Mouse (Mus musculus): ENCODE data around the gene Fscn1. TPM values are rescaled to one million over a fixed set of nuclear protein-coding genes. Genes with fewer than 3 reads are reported as not detected.

The Fscn1 gene
- polyA plus RNA-seq, 1 experiment, result 27.3 TPM

GRCm38 (mm10) chr5:142936336-142936719 is 23.8 kb upstream of the Fscn1 start:
- Histone ChIP-seq H3K27ac (ENCODE audit: control insufficient read depth, insufficient read depth, low read depth, low read length) (no peak overlapping the region), H3K36me3 (ENCODE audit: control insufficient read depth, insufficient read depth, low read length) (no peaks in the 10 kb centered on the region), H3K27me3 (ENCODE audit: control insufficient read depth, insufficient read depth, low read length) (no peaks in the 10 kb centered on the region), H3K4me3 (ENCODE audit: control insufficient read depth, low read depth, low read length) (no peak overlapping the region), H3K4me1 (ENCODE audit: control insufficient read depth, insufficient read depth, low read length) (peaks cover 9% of the 10 kb centered on the region)
- TF ChIP-seq CTCF (IDR thresholded peaks at IDR 0.05; ENCODE audit: control insufficient read depth, insufficient read depth, insufficient replicate concordance, low read depth, low read length) (peak; percentile 99), POLR2A (IDR thresholded peaks at IDR 0.05; ENCODE audit: control insufficient read depth, low read depth, low read length) (no peak)

- H3K27ac ChIP-seq (ENCODE audit: control insufficient read depth, insufficient read depth, low read depth, low read length), result no peak overlapping the region
- H3K36me3 ChIP-seq (ENCODE audit: control insufficient read depth, insufficient read depth, low read length), result no peaks in the 10 kb centered on the region
- no peaks in the 10 kb centered on the region for H3K27me3 ChIP-seq (ENCODE audit: control insufficient read depth, insufficient read depth, low read length)
- peaks cover 9% of the 10 kb centered on the region for H3K4me1 ChIP-seq (ENCODE audit: control insufficient read depth, insufficient read depth, low read length)
- no peak overlapping the region for H3K4me3 ChIP-seq (ENCODE audit: control insufficient read depth, low read depth, low read length)
- TF ChIP-seq POLR2A (IDR thresholded peaks at IDR 0.05; ENCODE audit: control insufficient read depth, low read depth, low read length) (no peak), CTCF (IDR thresholded peaks at IDR 0.05; ENCODE audit: control insufficient read depth, insufficient read depth, insufficient replicate concordance, low read depth, low read length) (no peak)
Measured at GRCm38 (mm10) chr5:142937956-142938727, 22.0 kb upstream of the Fscn1 start.

GRCm38 (mm10) chr5:142940393-142940792 is 19.8 kb upstream of the Fscn1 start:
- Histone ChIP-seq H3K27me3 (ENCODE audit: control insufficient read depth, insufficient read depth, low read length) (no peaks in the 10 kb centered on the region), H3K27ac (ENCODE audit: control insufficient read depth, insufficient read depth, low read depth, low read length) (no peak overlapping the region), H3K4me3 (ENCODE audit: control insufficient read depth, low read depth, low read length) (no peak overlapping the region), H3K36me3 (ENCODE audit: control insufficient read depth, insufficient read depth, low read length) (no peaks in the 10 kb centered on the region), H3K4me1 (ENCODE audit: control insufficient read depth, insufficient read depth, low read length) (peaks cover 9% of the 10 kb centered on the region)
- TF ChIP-seq CTCF (IDR thresholded peaks at IDR 0.05; ENCODE audit: control insufficient read depth, insufficient read depth, insufficient replicate concordance, low read depth, low read length) (peak; percentile 3; the same call in 1 of the 2 replicates), POLR2A (IDR thresholded peaks at IDR 0.05; ENCODE audit: control insufficient read depth, low read depth, low read length) (no peak)

GRCm38 (mm10) chr5:142944979-142945682 is 15.0 kb upstream of the Fscn1 start:
- TF ChIP-seq CTCF (IDR thresholded peaks at IDR 0.05; ENCODE audit: control insufficient read depth, insufficient read depth, insufficient replicate concordance, low read depth, low read length) (no peak), POLR2A (IDR thresholded peaks at IDR 0.05; ENCODE audit: control insufficient read depth, low read depth, low read length) (no peak)
- H3K27ac ChIP-seq (ENCODE audit: control insufficient read depth, insufficient read depth, low read depth, low read length), result no peak overlapping the region
- no peaks in the 10 kb centered on the region for H3K4me1 ChIP-seq (ENCODE audit: control insufficient read depth, insufficient read depth, low read length)
- no peak overlapping the region for H3K4me3 ChIP-seq (ENCODE audit: control insufficient read depth, low read depth, low read length)
- no peaks in the 10 kb centered on the region for H3K36me3 ChIP-seq (ENCODE audit: control insufficient read depth, insufficient read depth, low read length)
- no peaks in the 10 kb centered on the region for H3K27me3 ChIP-seq (ENCODE audit: control insufficient read depth, insufficient read depth, low read length)

GRCm38 (mm10) chr5:142947460-142947859 is 12.7 kb upstream of the Fscn1 start:
- H3K27ac ChIP-seq (ENCODE audit: control insufficient read depth, insufficient read depth, low read depth, low read length), result no peak overlapping the region

GRCm38 (mm10) chr5:142949580-142949979 is 10.6 kb upstream of the Fscn1 start:
- no peaks in the 10 kb centered on the region for H3K4me1 ChIP-seq (ENCODE audit: control insufficient read depth, insufficient read depth, low read length)
- no peaks in the 10 kb centered on the region for H3K36me3 ChIP-seq (ENCODE audit: control insufficient read depth, insufficient read depth, low read length)
- H3K4me3 ChIP-seq (ENCODE audit: control insufficient read depth, low read depth, low read length), result no peak overlapping the region
- no peaks in the 10 kb centered on the region for H3K27me3 ChIP-seq (ENCODE audit: control insufficient read depth, insufficient read depth, low read length)
- no peak overlapping the region for H3K27ac ChIP-seq (ENCODE audit: control insufficient read depth, insufficient read depth, low read depth, low read length)
- no peak for TF ChIP-seq POLR2A (IDR thresholded peaks at IDR 0.05; ENCODE audit: control insufficient read depth, low read depth, low read length)
- no peak for TF ChIP-seq CTCF (IDR thresholded peaks at IDR 0.05; ENCODE audit: control insufficient read depth, insufficient read depth, insufficient replicate concordance, low read depth, low read length)

More at GRCm38 (mm10) chr5:142947460-142947859, 12.7 kb upstream of the Fscn1 start:
- Histone ChIP-seq H3K4me3 (ENCODE audit: control insufficient read depth, low read depth, low read length) (no peak overlapping the region), H3K36me3 (ENCODE audit: control insufficient read depth, insufficient read depth, low read length) (no peaks in the 10 kb centered on the region), H3K27me3 (ENCODE audit: control insufficient read depth, insufficient read depth, low read length) (no peaks in the 10 kb centered on the region), H3K4me1 (ENCODE audit: control insufficient read depth, insufficient read depth, low read length) (no peaks in the 10 kb centered on the region)
- TF ChIP-seq POLR2A (IDR thresholded peaks at IDR 0.05; ENCODE audit: control insufficient read depth, low read depth, low read length), result no peak
- no peak for TF ChIP-seq CTCF (IDR thresholded peaks at IDR 0.05; ENCODE audit: control insufficient read depth, insufficient read depth, insufficient replicate concordance, low read depth, low read length)

- no peak for TF ChIP-seq POLR2A (IDR thresholded peaks at IDR 0.05; ENCODE audit: control insufficient read depth, low read depth, low read length)
- no peak for TF ChIP-seq CTCF (IDR thresholded peaks at IDR 0.05; ENCODE audit: control insufficient read depth, insufficient read depth, insufficient replicate concordance, low read depth, low read length)
- H3K36me3 ChIP-seq (ENCODE audit: control insufficient read depth, insufficient read depth, low read length), result no peaks in the 10 kb centered on the region
- no peaks in the 10 kb centered on the region for H3K4me1 ChIP-seq (ENCODE audit: control insufficient read depth, insufficient read depth, low read length)
- no peak overlapping the region for H3K4me3 ChIP-seq (ENCODE audit: control insufficient read depth, low read depth, low read length)
- H3K27me3 ChIP-seq (ENCODE audit: control insufficient read depth, insufficient read depth, low read length), result no peaks in the 10 kb centered on the region
- no peak overlapping the region for H3K27ac ChIP-seq (ENCODE audit: control insufficient read depth, insufficient read depth, low read depth, low read length)
Measured at GRCm38 (mm10) chr5:142950405-142950804, 9.7 kb upstream of the Fscn1 start.
